Mouse (Mus musculus) heart, embryonic 13.5 days (tissue): ENCODE results near the gene Mrpl44. TPM values are rescaled to one million over a fixed set of nuclear protein-coding genes. Genes with fewer than 3 reads are reported as not detected.

ENCODE experiments used
- ATAC-seq: fragments of 200-750 bp; cut with Nextera tagmentation; 2 replicates; pipeline ENCODE4 v1.8.0; 2017; ENCODE audit warnings: moderate TSS enrichment; ENCODE audit not compliant: insufficient number of reproducible peaks, low FRiP score, low TSS enrichment; ENCODE audit errors: extremely low read depth
- H3K27ac ChIP-seq: fragments of 300-500 bp; sonication (generic); replicated peaks from 2 replicates; pipeline ENCODE4 v1.5.1; 2015; ENCODE audit warnings: moderate library complexity, mild to moderate bottlenecking, inconsistent platforms
- H3K27me3 ChIP-seq: fragments of 300-500 bp; sonication (generic); replicated peaks from 2 replicates; pipeline ENCODE4 v1.6.1; 2015; ENCODE audit warnings: mild to moderate bottlenecking, inconsistent platforms
- H3K36me3 ChIP-seq: fragments of 300-500 bp; sonication (generic); 2 replicates; pipeline ENCODE4 v1.6.1; 2015; ENCODE audit warnings: mild to moderate bottlenecking, inconsistent platforms
- H3K4me1 ChIP-seq: fragments of 300-500 bp; sonication (generic); 2 replicates; pipeline ENCODE4 v1.6.1; 2015; ENCODE audit warnings: inconsistent platforms
- H3K4me2 ChIP-seq: fragments of 300-500 bp; sonication (generic); 2 replicates; pipeline ENCODE4 v1.6.1; 2015; ENCODE audit warnings: inconsistent platforms, mild to moderate bottlenecking, moderate library complexity
- H3K4me3 ChIP-seq: fragments of 300-500 bp; sonication (generic); 2 replicates; pipeline ENCODE4 v1.5.1; 2015; ENCODE audit warnings: moderate library complexity, mild to moderate bottlenecking, inconsistent platforms
- H3K9ac ChIP-seq: fragments of 300-500 bp; sonication (generic); 2 replicates; pipeline ENCODE4 v1.6.1; 2015; ENCODE audit warnings: inconsistent platforms, mild to moderate bottlenecking, moderate library complexity
- H3K9me3 ChIP-seq: fragments of 300-500 bp; sonication (generic); 2 replicates; pipeline ENCODE4 v1.6.1; 2016; ENCODE audit warnings: inconsistent platforms
- WGBS: fragments of 180-500 bp; shearing (Covaris S2); methylation state at CpG from one replicate; pipeline ENCODE4 v1.1.7; 2015; ENCODE audit warnings: mixed read lengths; 5-methylcytosine and 5-hydroxymethylcytosine counted together
- polyA plus RNA-seq: library from polyadenylated mRNA; unstranded; fragments of >200 nt; fragmentation: Nextera tagmentation; extraction: Ambion mirVana; gene quantifications from 2 replicates; pipeline ENCODE4 v1.2.1, GENCODE M21; 2015

Gene Mrpl44
- polyA plus RNA-seq, 1 experiment from 2014 or later = 43.3 TPM

DNA sequence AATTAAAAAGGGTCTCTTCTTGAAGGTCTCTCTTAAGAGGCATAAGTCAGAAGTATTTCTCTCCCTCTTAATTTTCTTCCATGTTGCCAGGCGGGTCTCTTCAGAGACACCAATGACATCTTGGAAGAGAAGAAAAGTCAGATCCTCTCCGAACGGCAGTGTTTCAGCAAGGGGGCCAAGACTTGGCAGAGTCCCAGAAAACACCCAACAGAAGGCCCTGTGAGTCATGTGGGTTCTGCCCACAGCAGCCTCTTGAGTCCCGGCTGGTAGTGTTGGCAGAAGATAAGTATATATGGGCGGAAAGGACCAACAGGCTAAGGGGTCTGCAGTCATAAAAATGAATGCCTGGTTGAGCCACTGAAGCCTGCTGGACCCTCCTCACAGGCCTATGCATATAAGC, 31.0 kb downstream of the Mrpl44 start:
- Histone ChIP-seq H3K36me3 (peaks cover 9% of the 10 kb centered on the region; the same call in 1 of the 2 replicates), H3K9me3 (no peaks in the 10 kb centered on the region), H3K27me3 (no peaks in the 10 kb centered on the region), H3K27ac (no peak overlapping the region), H3K4me3 (no peak overlapping the region), H3K4me2 (no peak overlapping the region), H3K4me1 (peaks cover 35% of the 10 kb centered on the region), H3K9ac (no peak overlapping the region)
- ATAC-seq = no peak
- WGBS = 30% methylated on average over 5 of the region's 5 CpGs

DNA sequence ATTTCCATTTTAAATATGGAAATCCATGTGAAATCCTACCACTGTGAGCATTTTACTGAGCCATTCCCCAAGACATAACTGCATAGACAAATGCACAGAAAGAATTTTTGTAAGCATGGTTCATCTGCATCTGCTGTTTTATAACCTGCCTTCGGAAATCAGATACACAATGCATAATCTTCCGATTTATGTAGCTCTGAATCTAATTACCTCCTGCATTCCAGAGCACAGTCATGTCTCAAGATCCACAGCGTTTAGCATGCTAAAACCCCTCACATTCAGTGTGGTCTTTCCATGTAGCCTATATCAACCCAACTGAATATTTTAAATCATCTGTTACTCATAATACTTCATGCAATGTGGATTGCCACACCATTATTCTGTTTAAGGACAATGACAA, 33.6 kb downstream of the Mrpl44 start:
- no peak overlapping the region for H3K27ac ChIP-seq
- H3K9ac ChIP-seq = no peak overlapping the region
- H3K27me3 ChIP-seq = no peaks in the 10 kb centered on the region
- H3K4me3 ChIP-seq = no peak overlapping the region
- no peak overlapping the region for H3K4me2 ChIP-seq
- peaks cover 30% of the 10 kb centered on the region for H3K4me1 ChIP-seq
- ATAC-seq = no peak
- peaks cover 26% of the 10 kb centered on the region for H3K36me3 ChIP-seq
- WGBS = 68% methylated on average over 3 of the region's 3 CpGs
- H3K9me3 ChIP-seq = no peaks in the 10 kb centered on the region

DNA sequence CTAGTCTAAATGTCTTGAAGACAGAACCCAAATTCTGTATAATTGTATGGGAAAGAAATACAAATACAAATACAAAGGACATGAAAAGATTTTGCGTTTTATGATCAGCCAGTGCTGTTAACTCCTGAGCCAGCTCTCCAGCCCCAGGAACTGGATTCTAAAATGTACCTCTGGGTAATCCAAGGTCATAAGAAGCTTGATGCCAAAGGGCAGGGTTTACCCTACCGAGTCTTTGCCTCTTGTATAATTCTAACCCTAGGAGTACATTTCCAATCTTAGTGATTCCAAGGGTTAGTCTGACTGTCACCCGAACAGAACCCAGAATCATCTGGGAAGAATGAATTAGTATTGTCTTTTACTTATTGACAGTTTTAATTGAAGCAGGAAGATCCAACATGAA, 39.6 kb downstream of the Mrpl44 start:
- Histone ChIP-seq H3K27ac (no peak overlapping the region), H3K27me3 (no peaks in the 10 kb centered on the region), H3K9me3 (no peaks in the 10 kb centered on the region), H3K36me3 (peaks cover 54% of the 10 kb centered on the region), H3K4me3 (no peak overlapping the region), H3K4me1 (peaks cover 11% of the 10 kb centered on the region), H3K4me2 (no peak overlapping the region), H3K9ac (no peak overlapping the region)
- 86% methylated on average over 3 of the region's 3 CpGs for WGBS
- ATAC-seq = no peak

DNA sequence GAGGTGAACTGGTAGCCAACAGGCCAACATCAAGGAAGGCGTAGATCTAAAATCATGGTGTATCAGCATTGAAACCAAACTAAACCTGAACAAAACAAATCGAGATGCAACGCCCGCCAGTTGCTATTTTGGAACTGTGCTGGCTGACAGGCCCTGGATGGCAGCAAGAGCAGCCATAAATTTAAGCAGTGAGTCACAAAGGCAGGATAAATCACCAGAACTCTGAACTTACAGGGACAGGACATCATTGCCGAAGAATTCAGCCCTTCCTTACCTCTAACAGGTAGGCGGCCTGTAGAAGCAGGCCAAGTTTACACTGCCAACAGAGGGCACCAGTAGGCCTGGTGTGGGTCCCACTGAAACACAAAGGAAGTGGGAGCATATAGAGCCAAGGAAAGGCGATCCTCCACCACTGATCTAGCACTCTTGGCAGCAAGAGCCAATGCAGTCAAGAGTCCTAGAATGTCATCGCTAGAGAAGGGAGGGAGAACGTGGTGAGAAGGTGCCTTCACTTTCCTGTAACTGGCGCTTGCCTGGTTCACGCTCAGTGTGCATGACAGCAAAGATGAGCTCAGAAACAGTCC, 43.6 kb downstream of the Mrpl44 start:
- no peak overlapping the region for H3K4me3 ChIP-seq
- H3K9ac ChIP-seq = no peak overlapping the region
- no peak overlapping the region for H3K4me2 ChIP-seq
- peaks cover 31% of the 10 kb centered on the region for H3K4me1 ChIP-seq
- no peaks in the 10 kb centered on the region for H3K27me3 ChIP-seq
- H3K27ac ChIP-seq = peak overlapping the region; percentile 45
- peaks cover 36% of the 10 kb centered on the region for H3K36me3 ChIP-seq
- ATAC-seq = no peak
- WGBS = 79% methylated on average over 11 of the region's 11 CpGs
- H3K9me3 ChIP-seq = no peaks in the 10 kb centered on the region

DNA sequence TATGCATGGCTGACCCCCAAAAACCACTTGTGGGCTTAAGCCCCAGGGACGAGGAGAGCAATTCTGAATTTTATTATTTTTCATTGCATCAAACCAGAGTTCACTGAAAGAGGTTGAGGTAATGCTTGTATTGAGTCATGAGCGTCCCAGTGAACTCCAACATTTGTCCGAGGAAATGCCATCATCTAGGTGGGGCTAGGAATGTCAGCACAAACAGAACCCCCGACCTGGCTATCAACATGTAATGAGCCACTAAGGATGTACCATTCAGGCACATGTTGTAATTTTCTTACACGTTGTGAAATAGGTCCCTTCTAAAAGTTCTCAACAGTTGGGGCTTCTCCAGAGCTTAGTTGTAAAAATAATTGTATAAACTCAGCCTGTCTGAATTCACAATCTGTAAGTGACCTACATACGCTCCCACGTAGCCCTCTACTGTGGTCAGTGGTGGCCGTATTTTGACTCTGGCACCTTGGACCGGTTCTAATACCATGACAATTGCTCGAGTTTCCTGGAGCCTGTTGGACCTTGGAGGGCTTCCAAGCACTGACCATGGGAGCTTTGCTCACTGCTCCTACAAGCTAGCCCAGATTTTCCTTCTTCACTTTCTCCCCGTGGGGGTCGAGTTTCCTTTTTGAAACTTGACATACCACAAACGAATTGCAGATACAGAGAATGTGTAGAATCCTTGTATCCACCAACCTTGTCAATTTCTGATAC, 47.1 kb downstream of the Mrpl44 start:
- H3K27ac ChIP-seq = peak overlapping the region; percentile 13; the same call in 1 of the 2 replicates
- H3K4me1 ChIP-seq = peaks cover 42% of the 10 kb centered on the region
- peak overlapping the region; percentile 29 for H3K4me2 ChIP-seq
- no peaks in the 10 kb centered on the region for H3K9me3 ChIP-seq
- 56% methylated on average over 13 of the region's 13 CpGs for WGBS
- H3K4me3 ChIP-seq = no peak overlapping the region
- H3K9ac ChIP-seq = no peak overlapping the region
- ATAC-seq = no peak
- H3K27me3 ChIP-seq = no peaks in the 10 kb centered on the region
- peaks cover 13% of the 10 kb centered on the region for H3K36me3 ChIP-seq

DNA sequence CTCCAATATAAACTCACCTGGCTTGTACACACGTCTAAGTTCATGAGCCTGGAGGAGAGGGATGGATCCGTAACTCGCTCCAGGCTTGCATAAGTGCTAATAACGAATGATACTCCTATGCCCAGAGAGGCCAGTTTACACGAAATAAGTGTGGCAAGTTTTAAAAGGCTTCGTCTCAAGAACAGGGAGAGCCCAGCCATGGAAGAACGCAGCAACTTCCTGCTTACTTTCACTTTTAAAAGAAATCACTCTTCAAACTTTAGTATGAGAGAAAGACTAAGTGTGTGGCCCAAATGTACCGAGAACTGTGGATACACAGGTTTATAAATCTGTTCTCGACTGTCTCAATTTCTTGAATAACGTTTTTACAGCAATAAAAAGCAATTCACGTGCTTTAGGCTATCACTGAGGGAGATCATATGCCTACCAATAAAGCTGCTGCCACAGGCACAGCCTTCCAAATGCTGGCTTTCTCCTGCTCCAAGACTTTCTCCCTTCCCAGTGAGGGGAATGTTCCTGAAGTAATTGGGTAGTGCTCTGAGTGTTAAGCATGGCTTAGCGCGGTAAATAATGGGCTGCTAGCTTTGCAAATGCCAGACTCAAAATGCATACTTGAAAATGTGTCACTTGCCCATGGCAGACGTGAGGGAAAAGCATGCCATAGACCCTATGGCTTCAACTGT, 48.3 kb downstream of the Mrpl44 start:
- H3K27me3 ChIP-seq = no peaks in the 10 kb centered on the region
- peaks cover 13% of the 10 kb centered on the region for H3K36me3 ChIP-seq
- H3K4me2 ChIP-seq = peak overlapping the region; percentile 31
- no peak overlapping the region for H3K9ac ChIP-seq
- H3K4me1 ChIP-seq = peaks cover 37% of the 10 kb centered on the region
- no peak for ATAC-seq
- no peak overlapping the region for H3K4me3 ChIP-seq
- 70% methylated on average over 14 of the region's 14 CpGs for WGBS
- no peaks in the 10 kb centered on the region for H3K9me3 ChIP-seq
- peak overlapping the region; percentile 4; the same call in 1 of the 2 replicates for H3K27ac ChIP-seq

Other genes with a start within 250 kb of the Mrpl44 start
- gene Ap1s3, start 104.0 kb upstream of the Mrpl44 start, polyA plus RNA-seq = 0.13 and 0.24 TPM in 2 replicates
- gene Wdfy1, start 125 bp downstream of the Mrpl44 start, polyA plus RNA-seq = 30.1 and 31.8 TPM in 2 replicates
- gene Serpine2, start 85.2 kb downstream of the Mrpl44 start, polyA plus RNA-seq = 144 and 148 TPM in 2 replicates